Comparison of ENCODE assay signal across 32 mouse cellular contexts in the genomic region with DNA sequence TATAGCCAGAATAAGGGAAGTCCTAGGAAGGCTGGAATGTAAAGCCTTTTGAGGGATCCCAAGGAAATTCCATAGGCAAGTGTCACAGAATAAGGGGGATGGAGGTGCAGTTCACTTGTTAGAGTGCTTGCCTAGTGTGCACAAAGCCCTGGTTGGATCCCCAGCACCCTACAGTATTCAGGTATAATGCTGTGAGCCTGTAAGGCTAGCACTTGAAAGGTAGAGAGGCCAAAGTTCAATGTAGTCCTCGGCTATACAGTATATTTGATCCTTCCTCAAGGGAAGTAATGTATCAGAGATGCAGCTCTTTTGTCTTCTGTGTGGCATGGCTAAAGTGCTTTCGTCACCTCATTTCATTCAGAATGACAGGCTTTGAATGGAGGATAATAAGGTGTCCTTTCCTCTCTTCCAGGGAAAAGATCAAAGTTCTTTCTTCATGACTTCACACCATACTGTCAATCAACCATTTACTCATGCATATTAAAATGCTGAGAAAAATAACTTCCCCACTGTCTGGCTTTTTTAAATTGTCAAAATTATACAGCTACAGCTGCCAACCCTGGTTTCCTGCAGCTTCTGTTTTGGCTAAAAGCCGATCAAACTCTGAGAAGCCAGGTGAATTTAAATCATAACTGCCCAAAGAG.
A peak's percentile ranks its signal among the peaks of the same experiment; 100 is the strongest.
DNase-seq lines count a peak whose midpoint lies in the region; ATAC-seq and TF ChIP-seq lines count a peak whose summit lies in the region.
"Had no signal": no experiment of that assay in that cellular context is flagged by ENCODE, and none has a peak within 500 bp of the region (broad histone marks: within the 10 kb centered on the region; RNA-seq: fewer than 3 reads in every experiment).

No protein-coding gene starts in this region.

- no peak overlapping the region for H3K4me2 ChIP-seq in forebrain, embryonic 12.5 days
- H3K4me2 ChIP-seq in forebrain, postnatal 0 days (ENCODE audit: low read depth), result no peak overlapping the region
- H3K4me2 ChIP-seq in kidney, embryonic 15.5 days, result no peak overlapping the region
- H3K4me2 ChIP-seq in midbrain, embryonic 13.5 days (replicated peaks), result no peak overlapping the region
- H3K4me2 ChIP-seq: heart, embryonic 15.5 days; hindbrain, embryonic 14.5 days; limb, embryonic 15.5 days; liver, embryonic 13.5 days; neural tube, embryonic 15.5 days had no signal

- no peak overlapping the region for H3K9ac ChIP-seq in forebrain, embryonic 12.5 days
- no peak overlapping the region for H3K9ac ChIP-seq in forebrain, postnatal 0 days
- no peak overlapping the region for H3K9ac ChIP-seq in kidney, embryonic 15.5 days
- no peak overlapping the region for H3K9ac ChIP-seq in midbrain, embryonic 13.5 days (replicated peaks)
- H3K9ac ChIP-seq: heart, embryonic 15.5 days; hindbrain, embryonic 14.5 days; limb, embryonic 15.5 days; liver, embryonic 13.5 days; neural tube, embryonic 15.5 days had no signal

- no peak overlapping the region for H3K27ac ChIP-seq in forebrain, embryonic 12.5 days
- H3K27ac ChIP-seq in forebrain, postnatal 0 days (ENCODE audit: low read depth, low read length), result no peak overlapping the region
- no peak overlapping the region for H3K27ac ChIP-seq in kidney, adult 2 months (ENCODE audit: insufficient read depth, low read depth, low read length)
- H3K27ac ChIP-seq in kidney, embryonic 15.5 days, result no peak overlapping the region
- H3K27ac ChIP-seq in midbrain, embryonic 13.5 days, result no peak overlapping the region
- H3K27ac ChIP-seq: heart, embryonic 10.5 days; heart, embryonic 15.5 days; hindbrain, embryonic 14.5 days; limb, embryonic 10.5 days; limb, embryonic 15.5 days; liver, embryonic 13.5 days; neural tube, embryonic 15.5 days had no signal

- TF ChIP-seq POLR2A in kidney, adult 2 months (IDR thresholded peaks at IDR 0.05; ENCODE audit: low read depth, low read length), result no peak

- TF ChIP-seq CTCF in forebrain, postnatal 0 days (IDR thresholded peaks at IDR 0.05; ENCODE audit: low read depth), result no peak
- no peak for TF ChIP-seq CTCF in kidney, adult 2 months (conservative IDR thresholded peaks at IDR 0.05; ENCODE audit: insufficient read depth, insufficient read length, low read depth, low read length)

- H3K4me3 ChIP-seq in forebrain, embryonic 12.5 days (replicated peaks), result no peak overlapping the region
- no peak overlapping the region for H3K4me3 ChIP-seq in forebrain, postnatal 0 days (ENCODE audit: low read depth, low read length)
- no peak overlapping the region for H3K4me3 ChIP-seq in kidney, adult 2 months (ENCODE audit: insufficient read depth, low read depth, low read length)
- H3K4me3 ChIP-seq in kidney, embryonic 15.5 days (replicated peaks), result no peak overlapping the region
- H3K4me3 ChIP-seq in midbrain, embryonic 13.5 days (replicated peaks), result no peak overlapping the region
- H3K4me3 ChIP-seq: heart, embryonic 10.5 days; heart, embryonic 15.5 days; limb, embryonic 10.5 days; limb, embryonic 15.5 days; liver, embryonic 13.5 days; megakaryocyte, embryonic 14.5 days; neural tube, embryonic 15.5 days had no signal

- no peak for DNase-seq in forebrain, postnatal 0 days
- peak; percentile 9 for DNase-seq in kidney, adult 2 months
- no peak for DNase-seq in gastrocnemius, postnatal 10 days
- no peak for DNase-seq in spleen, postnatal 4 days (ENCODE audit: low spot score in 2 of 2)
- DNase-seq: adrenal gland, adult 2 months; adrenal gland, postnatal 36 days; cerebellum, adult 2 months; cerebellum, postnatal 14 days; gastrocnemius, postnatal 25 days; heart, adult 11 months; heart, postnatal 36 days; kidney, adult 18-20 months; kidney, postnatal 14 days; layer of hippocampus, adult 9-11 months; liver, embryonic 13.5 days; lung, adult 18-20 months; lung, postnatal 4 days; right cerebral cortex, postnatal 25 days; thymus, postnatal 14 days had no signal

- H3K36me3 ChIP-seq in forebrain, embryonic 12.5 days (replicated peaks), result no peaks in the 10 kb centered on the region
- no peaks in the 10 kb centered on the region for H3K36me3 ChIP-seq in forebrain, postnatal 0 days (ENCODE audit: insufficient read depth)
- no peaks in the 10 kb centered on the region for H3K36me3 ChIP-seq in kidney, adult 2 months (ENCODE audit: control insufficient read depth, insufficient read depth, low read length)
- no peaks in the 10 kb centered on the region for H3K36me3 ChIP-seq in kidney, embryonic 15.5 days
- no peaks in the 10 kb centered on the region for H3K36me3 ChIP-seq in midbrain, embryonic 13.5 days
- H3K36me3 ChIP-seq: heart, embryonic 10.5 days; heart, embryonic 15.5 days; limb, embryonic 10.5 days; limb, embryonic 15.5 days; liver, embryonic 13.5 days; neural tube, embryonic 15.5 days had no signal

- no peaks in the 10 kb centered on the region for H3K27me3 ChIP-seq in forebrain, embryonic 12.5 days
- H3K27me3 ChIP-seq in forebrain, postnatal 0 days (ENCODE audit: insufficient read depth, low read length), result no peaks in the 10 kb centered on the region
- H3K27me3 ChIP-seq in kidney, adult 2 months (replicated peaks; ENCODE audit: control insufficient read depth, insufficient read depth, low read length), result no peaks in the 10 kb centered on the region
- H3K27me3 ChIP-seq in kidney, embryonic 15.5 days, result no peaks in the 10 kb centered on the region
- H3K27me3 ChIP-seq in midbrain, embryonic 13.5 days, result no peaks in the 10 kb centered on the region
- H3K27me3 ChIP-seq: CH12.LX; heart, embryonic 15.5 days; limb, embryonic 15.5 days; liver, embryonic 13.5 days; megakaryocyte, embryonic 14.5 days; neural tube, embryonic 15.5 days had no signal

- WGBS in forebrain, embryonic 12.5 days, result 34% methylated on average over 3 of the region's 3 CpGs
- 21% methylated on average over 3 of the region's 3 CpGs for WGBS in forebrain, postnatal 0 days
- 42% methylated on average over 3 of the region's 3 CpGs for WGBS in kidney, adult 2 months
- WGBS in kidney, embryonic 15.5 days, result 60% methylated on average over 3 of the region's 3 CpGs
- WGBS in midbrain, embryonic 13.5 days, result 35% methylated on average over 3 of the region's 3 CpGs

- ATAC-seq in forebrain, embryonic 12.5 days (ENCODE audit: low FRiP score), result 0 out of 2 replicates have a peak, but pooled peaks have one; percentile 44
- no peak for ATAC-seq in forebrain, postnatal 0 days
- ATAC-seq in kidney, embryonic 15.5 days (replicated peaks; ENCODE audit: low FRiP score), result no peak
- peak; percentile 63; the same call in 1 of the 2 replicates for ATAC-seq in midbrain, embryonic 13.5 days
- ATAC-seq: activated CD4-positive, CD25-positive, alpha-beta regulatory T cell, adult 4 months; lung, postnatal 0 days had no signal

- no peaks in the 10 kb centered on the region for H3K9me3 ChIP-seq in forebrain, embryonic 12.5 days
- H3K9me3 ChIP-seq in forebrain, postnatal 0 days (ENCODE audit: low read length), result no peaks in the 10 kb centered on the region
- no peaks in the 10 kb centered on the region for H3K9me3 ChIP-seq in kidney, embryonic 15.5 days (replicated peaks)
- 0 out of 2 replicates have a peak, but pooled peaks cover under 1% of the 10 kb centered on the region for H3K9me3 ChIP-seq in midbrain, embryonic 13.5 days
- H3K9me3 ChIP-seq: heart, embryonic 10.5 days; heart, embryonic 15.5 days; limb, embryonic 10.5 days; limb, embryonic 15.5 days; liver, embryonic 13.5 days; megakaryocyte, embryonic 14.5 days; neural tube, embryonic 15.5 days had no signal

- H3K4me1 ChIP-seq in forebrain, embryonic 12.5 days, result peaks cover 3% of the 10 kb centered on the region; the same call in 1 of the 2 replicates
- H3K4me1 ChIP-seq in forebrain, postnatal 0 days (ENCODE audit: insufficient read depth), result no peaks in the 10 kb centered on the region
- H3K4me1 ChIP-seq in kidney, adult 2 months (ENCODE audit: control insufficient read depth, insufficient read depth, low read length), result no peaks in the 10 kb centered on the region
- H3K4me1 ChIP-seq in kidney, embryonic 15.5 days, result no peaks in the 10 kb centered on the region
- H3K4me1 ChIP-seq in midbrain, embryonic 13.5 days (replicated peaks), result peaks cover 7% of the 10 kb centered on the region; the same call in 1 of the 2 replicates
- H3K4me1 ChIP-seq: heart, embryonic 10.5 days; heart, embryonic 15.5 days; limb, embryonic 10.5 days; limb, embryonic 15.5 days; liver, embryonic 13.5 days; megakaryocyte, embryonic 14.5 days; neural tube, embryonic 15.5 days had no signal

Comparison
In these comparisons a context has a peak if more than half of its experiments do, and no peak if none do; other contexts are left out.
1. ATAC-seq: peak in forebrain, embryonic 12.5 days (single experiment) and midbrain, embryonic 13.5 days (single experiment); none in forebrain, postnatal 0 days (single experiment) and kidney, embryonic 15.5 days (single experiment).